Mouse (Mus musculus): ENCODE measurements around the gene Sp7. TPM values are rescaled to one million over a fixed set of nuclear protein-coding genes. Genes with fewer than 3 reads are reported as not detected.

The Sp7 gene
- total RNA-seq, 2 experiments from 2014 or later = 0.41 to 0.66 TPM

DNA sequence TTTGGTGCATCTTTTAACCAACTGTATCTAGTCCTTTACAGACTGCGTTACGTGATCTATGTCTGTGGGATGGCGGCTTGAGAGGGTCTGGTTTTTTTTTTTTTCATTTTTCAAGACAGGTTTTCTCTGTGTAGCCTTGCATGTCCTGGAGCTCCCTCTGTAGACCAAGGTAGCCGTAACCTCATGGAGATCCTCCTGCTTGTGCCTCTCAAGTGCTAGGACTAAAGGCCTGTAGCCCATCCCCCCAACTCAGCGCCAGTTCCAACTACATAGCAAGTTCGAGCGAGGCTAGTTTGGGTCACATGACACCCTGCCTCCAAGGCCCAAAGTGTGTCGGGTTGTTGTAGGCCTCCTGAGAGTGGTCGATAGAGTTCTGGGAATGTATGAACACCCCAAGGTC, 58.3 kb downstream of the Sp7 start:
- intact Hi-C loops (cut with DNase I) = no loop called here
- no peak for DNase-seq (ENCODE audit: low spot score in 2 of 2)

Other genes starting within 250 kb of the Sp7 start
- 100 to 1,000 TPM; 142 to 146 TPM for gene Spryd3, start 230.9 kb downstream of the Sp7 start, total RNA-seq (2021)
- 10 to 100 TPM; 36.5 to 43.1 TPM for gene Igfbp6, start 222.8 kb downstream of the Sp7 start, total RNA-seq (2021)
- gene Soat2, start 216.7 kb downstream of the Sp7 start, total RNA-seq (2021) = under 1 TPM in 1 of 2 experiments, not detected in 1; 0.14 TPM
- 10 to 100 TPM; 58.5 to 64.9 TPM for gene Zfp740, start 163.9 kb downstream of the Sp7 start, total RNA-seq (2021)
- gene Csad, start 162.5 kb downstream of the Sp7 start, total RNA-seq (2021) = 10 to 100 TPM; 28.4 to 32.1 TPM
- 1 to 10 TPM; 1.0 to 1.7 TPM for gene Itgb7, start 135.2 kb downstream of the Sp7 start, total RNA-seq (2021)
- 10 to 100 TPM; 12.7 to 15.4 TPM for gene Rarg, start 109.7 kb downstream of the Sp7 start, total RNA-seq (2021)
- not detected for gene Gm9918, start 96.6 kb downstream of the Sp7 start, total RNA-seq (2021)
- gene Mfsd5, start 87.7 kb downstream of the Sp7 start, total RNA-seq (2021) = 10 to 100 TPM; 42.1 to 43.9 TPM
- under 1 TPM; 0.60 to 0.76 TPM for gene Espl1, start 70.9 kb downstream of the Sp7 start, total RNA-seq (2021)
- gene Pfdn5, start 41.1 kb downstream of the Sp7 start, total RNA-seq (2021) = 100 to 1,000 TPM; 365 to 396 TPM
- 10 to 100 TPM; 54.8 to 57.2 TPM for gene Myg1, start 35.5 kb downstream of the Sp7 start, total RNA-seq (2021)
- gene Aaas, start 16.4 kb downstream of the Sp7 start, total RNA-seq (2021) = 10 to 100 TPM; 14.0 to 16.6 TPM
- gene Sp1, start 39.0 kb upstream of the Sp7 start, total RNA-seq (2021) = 10 to 100 TPM; 24.3 to 27.0 TPM
- gene Amhr2, start 78.2 kb upstream of the Sp7 start, total RNA-seq (2021) = 1 to 10 TPM in 1 of 2 experiments, under 1 TPM in 1; 0.62 to 2.4 TPM
- 10 to 100 TPM; 35.8 to 42.0 TPM for gene Prr13, start 91.8 kb upstream of the Sp7 start, total RNA-seq (2021)
- 100 to 1,000 TPM; 464 to 469 TPM for gene Pcbp2, start 103.4 kb upstream of the Sp7 start, total RNA-seq (2021)
- gene Gm10337, start 136.5 kb upstream of the Sp7 start, total RNA-seq (2021) = not detected
- 10 to 100 TPM; 93.6 to 96.2 TPM for gene Map3k12, start 149.9 kb upstream of the Sp7 start, total RNA-seq (2021)
- 10 to 100 TPM; 26.9 to 28.8 TPM for gene Tarbp2, start 151.0 kb upstream of the Sp7 start, total RNA-seq (2021)
- 1 to 10 TPM; 2.6 to 2.7 TPM for gene Npff, start 157.8 kb upstream of the Sp7 start, total RNA-seq (2021)